Mouse (Mus musculus) limb, embryonic 14.5 days (tissue): ENCODE measurements around the gene Chst3. TPM values are rescaled to one million over a fixed set of nuclear protein-coding genes. Genes with fewer than 3 reads are reported as not detected.

Source experiments
- ATAC-seq: fragments of 200-750 bp; cut with Nextera tagmentation; 2 replicates; pipeline ENCODE4 v1.8.0; 2017; ENCODE audit warnings: low read depth, moderate number of reproducible peaks, moderate TSS enrichment; ENCODE audit not compliant: low FRiP score
- DNase-seq: peaks from one replicate; pipeline ENCODE4 v3.0.0-alpha.2; 2015; ENCODE audit warnings: low spot score
- H3K27ac ChIP-seq: fragments of 300-500 bp; sonication (generic); replicated peaks from 2 replicates; pipeline ENCODE4 v1.5.1; 2014; ENCODE audit warnings: low read depth, mild to moderate bottlenecking, low read length, moderate library complexity, mixed read lengths
- H3K27me3 ChIP-seq: fragments of 300-500 bp; sonication (generic); 2 replicates; pipeline ENCODE4 v1.6.1; 2014; ENCODE audit warnings: low read length, mixed read lengths; ENCODE audit not compliant: control insufficient read depth, insufficient read depth
- H3K36me3 ChIP-seq: fragments of 300-500 bp; sonication (generic); 2 replicates; pipeline ENCODE4 v1.6.1; 2014; ENCODE audit warnings: mild to moderate bottlenecking, low read length, moderate library complexity, mixed read lengths; ENCODE audit not compliant: control insufficient read depth, insufficient read depth
- H3K4me1 ChIP-seq: fragments of 300-500 bp; sonication (generic); 2 replicates; pipeline ENCODE4 v1.6.1; 2014; ENCODE audit warnings: antibody characterized with exemption, low read length, mixed read lengths; ENCODE audit not compliant: control insufficient read depth, insufficient read depth
- H3K4me2 ChIP-seq: fragments of 300-500 bp; sonication (generic); replicated peaks from 2 replicates; pipeline ENCODE4 v1.6.1; 2014; ENCODE audit warnings: low read depth, mild to moderate bottlenecking, low read length, moderate library complexity; ENCODE audit not compliant: severe bottlenecking
- H3K4me3 ChIP-seq: fragments of 300-500 bp; sonication (generic); replicated peaks from 2 replicates; pipeline ENCODE4 v1.5.1; 2014; ENCODE audit warnings: low read length
- H3K9ac ChIP-seq: fragments of 300-500 bp; sonication (generic); 2 replicates; pipeline ENCODE4 v1.6.1; 2014; ENCODE audit warnings: mild to moderate bottlenecking, low read depth, low read length, moderate library complexity; ENCODE audit not compliant: severe bottlenecking
- H3K9me3 ChIP-seq: fragments of 300-500 bp; sonication (generic); 2 replicates; pipeline ENCODE4 v1.6.1; 2016; ENCODE audit warnings: low read length; ENCODE audit not compliant: control insufficient read depth
- POLR2A ChIP-seq: fragments of 200-500 bp; IDR thresholded peaks from 2 replicates; pipeline ENCODE4 v1.8.0; 2012; ENCODE audit warnings: inconsistent platforms, mild to moderate bottlenecking, moderate library complexity, borderline replicate concordance; ENCODE audit not compliant: insufficient read depth, insufficient read length; ENCODE audit errors: extremely low read depth
- WGBS: fragments of 180-500 bp; shearing (Covaris S2); extraction: QIAGEN DNeasy Blood & Tissue Kit; methylation state at CpG from one replicate; pipeline ENCODE4 v1.1.7; 2014; 5-methylcytosine and 5-hydroxymethylcytosine counted together
- polyA plus RNA-seq, 2 experiments: library from polyadenylated mRNA; depleted of rRNA in 1 of 2; stranded (reverse) in 1 of 2; unstranded in 1 of 2; fragments of >200 nt; fragmentation: Nextera tagmentation in 1 of 2; extraction: Ambion mirVana in 1 of 2; gene quantifications; 2 replicates each; pipeline versions ENCODE4 v1.2.1 to v1.2.3; 2012 to 2014

Gene Chst3
- polyA plus RNA-seq (2012; rRNA removed) (7.7 and 9.7 TPM in 2 replicates), polyA plus RNA-seq (2014; fragmentation: Nextera tagmentation; extraction: Ambion mirVana) (2.0 TPM in 2 replicates)

- H3K9me3 ChIP-seq, result no peaks in the 10 kb centered on the region
- peak within 1 kb of the TSS; percentile 84 for H3K27ac ChIP-seq
- H3K4me2 ChIP-seq, result peak within 1 kb of the TSS; percentile 66
- ATAC-seq (peak; percentile 81), DNase-seq (peak; percentile 47)
- under 1% methylated on average over 42 of the region's 83 CpGs for WGBS
- peaks cover 34% of the 10 kb centered on the region for H3K4me1 ChIP-seq
- H3K9ac ChIP-seq, result peak within 1 kb of the TSS; percentile 85
- peak; percentile 37; the same call in 1 of the 2 replicates for TF ChIP-seq POLR2A
- peak within 1 kb of the TSS; percentile 75 for H3K4me3 ChIP-seq
- H3K27me3 ChIP-seq, result no peaks in the 10 kb centered on the region
- no peaks in the 10 kb centered on the region for H3K36me3 ChIP-seq
These were observed at the start of gene Chst3 for GRCm38 (mm10) chr10:60218591-60219499. Chst3 (minus strand) TSS chr10:60219260.

- no peak overlapping the region for H3K9ac ChIP-seq
- H3K27ac ChIP-seq, result no peak overlapping the region
- H3K9me3 ChIP-seq, result no peaks in the 10 kb centered on the region
- ATAC-seq (no peak), DNase-seq (no peak)
- no peak overlapping the region for H3K4me3 ChIP-seq
- H3K36me3 ChIP-seq, result no peaks in the 10 kb centered on the region
- no peak for TF ChIP-seq POLR2A
- WGBS, result 76% methylated on average over 11 of the region's 11 CpGs
- no peaks in the 10 kb centered on the region for H3K4me1 ChIP-seq
- no peak overlapping the region for H3K4me2 ChIP-seq
- H3K27me3 ChIP-seq, result no peaks in the 10 kb centered on the region
These were observed 49.7 kb upstream of the Chst3 start for GRCm38 (mm10) chr10:60268738-60269137.

DNA sequence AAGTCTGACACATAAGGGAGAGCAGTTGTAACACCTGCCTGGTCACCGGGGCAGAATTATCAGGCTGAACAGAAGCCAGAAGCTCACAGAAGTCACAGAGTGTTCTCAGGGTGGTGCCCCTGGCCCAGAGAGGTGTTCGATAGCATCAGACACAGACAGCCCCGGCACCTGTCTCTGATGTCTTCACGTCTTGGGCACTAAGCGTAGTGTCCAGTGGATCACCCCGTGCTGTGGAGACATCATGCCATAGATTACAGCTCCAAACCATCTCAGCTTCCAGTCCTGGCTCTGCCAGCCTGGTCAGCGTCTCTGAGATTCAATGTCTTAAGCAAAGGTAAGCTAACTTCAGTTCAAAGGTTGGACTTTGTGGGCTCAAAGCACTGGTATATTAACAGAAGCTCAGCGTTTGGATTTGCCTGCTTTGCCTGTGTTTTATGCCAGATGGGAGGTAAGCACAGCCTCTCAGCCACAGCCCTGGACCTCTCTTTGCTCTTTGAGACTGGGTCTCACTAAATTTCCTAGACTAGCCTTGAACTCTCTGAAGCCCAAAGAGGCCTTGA is 47.9 kb upstream of the Chst3 start:
- H3K36me3 ChIP-seq, result no peaks in the 10 kb centered on the region
- H3K9me3 ChIP-seq, result no peaks in the 10 kb centered on the region
- H3K4me3 ChIP-seq, result no peak overlapping the region
- 93% methylated on average over 8 of the region's 8 CpGs for WGBS
- no peaks in the 10 kb centered on the region for H3K27me3 ChIP-seq
- H3K4me1 ChIP-seq, result no peaks in the 10 kb centered on the region
- ATAC-seq (no peak), DNase-seq (no peak)
- H3K9ac ChIP-seq, result no peak overlapping the region
- no peak overlapping the region for H3K27ac ChIP-seq
- no peak overlapping the region for H3K4me2 ChIP-seq
- no peak for TF ChIP-seq POLR2A

DNA sequence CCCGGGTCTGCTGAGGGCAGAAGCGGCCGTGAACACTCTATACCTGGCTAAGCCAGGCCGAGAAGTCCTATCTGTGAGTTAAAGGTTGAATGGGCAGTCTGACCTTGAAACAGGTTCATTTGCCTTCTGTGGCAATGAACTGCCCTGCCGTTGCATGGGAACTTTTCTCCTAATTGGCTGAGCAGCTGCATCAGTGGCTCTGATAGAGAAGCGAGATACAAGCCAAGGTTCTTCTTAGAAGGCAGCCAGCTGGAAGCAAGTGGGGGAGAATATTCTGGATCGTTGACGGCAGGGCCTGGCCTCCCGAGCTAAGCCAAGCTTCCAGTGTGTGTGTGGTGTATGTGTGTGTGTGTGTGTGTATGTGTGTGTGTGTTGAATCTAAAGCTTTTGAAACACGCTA is 46.2 kb upstream of the Chst3 start:
- no peak for TF ChIP-seq POLR2A
- ATAC-seq, result no peak
- no peak for DNase-seq
- 75% methylated on average over 10 of the region's 10 CpGs for WGBS
- Histone ChIP-seq H3K4me3 (no peak overlapping the region), H3K9ac (no peak overlapping the region), H3K27me3 (no peaks in the 10 kb centered on the region), H3K4me2 (no peak overlapping the region), H3K4me1 (no peaks in the 10 kb centered on the region), H3K9me3 (no peaks in the 10 kb centered on the region), H3K36me3 (no peaks in the 10 kb centered on the region), H3K27ac (no peak overlapping the region)

GRCm38 (mm10) chr10:60263351-60263750 is 44.3 kb upstream of the Chst3 start:
- no peak overlapping the region for H3K4me2 ChIP-seq
- 83% methylated on average over 7 of the region's 7 CpGs for WGBS
- no peaks in the 10 kb centered on the region for H3K36me3 ChIP-seq
- no peaks in the 10 kb centered on the region for H3K9me3 ChIP-seq
- no peak for ATAC-seq
- H3K4me3 ChIP-seq, result no peak overlapping the region
- TF ChIP-seq POLR2A, result no peak
- no peaks in the 10 kb centered on the region for H3K27me3 ChIP-seq
- DNase-seq, result no peak
- no peak overlapping the region for H3K27ac ChIP-seq
- no peak overlapping the region for H3K9ac ChIP-seq
- no peaks in the 10 kb centered on the region for H3K4me1 ChIP-seq
